Mouse (Mus musculus) embryonic facial prominence, embryonic 12.5 days (tissue): ENCODE data around the gene Rnf38. TPM values are rescaled to one million over a fixed set of nuclear protein-coding genes. Genes with fewer than 3 reads are reported as not detected.
A peak's percentile ranks its signal among the peaks of the same experiment; 100 is the strongest.

Source experiments
- ATAC-seq: fragments of 200-750 bp; cut with Nextera tagmentation; 2 replicates; pipeline ENCODE4 v1.8.0; 2017; ENCODE audit not compliant: insufficient number of reproducible peaks, insufficient read depth, low FRiP score, low TSS enrichment
- H3K27ac ChIP-seq: fragments of 300-500 bp; sonication (generic); 2 replicates; pipeline ENCODE4 v1.5.1; 2016; ENCODE audit warnings: mild to moderate bottlenecking
- H3K27me3 ChIP-seq: fragments of 300-500 bp; sonication (generic); 2 replicates; pipeline ENCODE4 v1.6.1; 2016; ENCODE audit warnings: mild to moderate bottlenecking, moderate library complexity
- H3K36me3 ChIP-seq: fragments of 300-500 bp; sonication (generic); 2 replicates; pipeline ENCODE4 v1.6.1; 2016; ENCODE audit warnings: mild to moderate bottlenecking
- H3K4me1 ChIP-seq: fragments of 300-500 bp; sonication (generic); 2 replicates; pipeline ENCODE4 v1.6.1; 2016
- H3K4me2 ChIP-seq: fragments of 300-500 bp; sonication (generic); replicated peaks from 2 replicates; pipeline ENCODE4 v1.6.1; 2016; ENCODE audit warnings: mild to moderate bottlenecking, moderate library complexity
- H3K4me3 ChIP-seq: fragments of 300-500 bp; sonication (generic); 2 replicates; pipeline ENCODE4 v1.5.1; 2016; ENCODE audit warnings: mild to moderate bottlenecking
- H3K9ac ChIP-seq: fragments of 300-500 bp; sonication (generic); 2 replicates; pipeline ENCODE4 v1.6.1; 2016; ENCODE audit warnings: mild to moderate bottlenecking, moderate library complexity
- H3K9me3 ChIP-seq: fragments of 300-500 bp; sonication (generic); 2 replicates; pipeline ENCODE4 v1.6.1; 2016; ENCODE audit warnings: mild to moderate bottlenecking, moderate library complexity
- WGBS: fragments of 180-500 bp; shearing (Covaris S2); methylation state at CpG from one replicate; pipeline ENCODE4 v1.1.7; 2016; 5-methylcytosine and 5-hydroxymethylcytosine counted together
- polyA plus RNA-seq: library from polyadenylated mRNA; unstranded; fragments of >200 nt; fragmentation: Nextera tagmentation; extraction: Ambion mirVana; gene quantifications from 2 replicates; pipeline ENCODE4 v1.2.1, GENCODE M21; 2016

Gene Rnf38
- polyA plus RNA-seq, 1 experiment from 2014 or later: 33.3 TPM

GRCm38 (mm10) chr4:44112741-44113140 lies 120.8 kb downstream of the Rnf38 start:
- no peak for ATAC-seq
- Histone ChIP-seq H3K27ac (no peak overlapping the region), H3K36me3 (no peaks in the 10 kb centered on the region), H3K9me3 (no peaks in the 10 kb centered on the region), H3K9ac (no peak overlapping the region), H3K4me3 (no peak overlapping the region), H3K4me2 (no peak overlapping the region), H3K27me3 (no peaks in the 10 kb centered on the region), H3K4me1 (peaks cover 23% of the 10 kb centered on the region)
- 26% methylated on average over 4 of the region's 4 CpGs for WGBS

- Histone ChIP-seq H3K4me1 (peaks cover 32% of the 10 kb centered on the region), H3K4me2 (no peak overlapping the region), H3K9ac (no peak overlapping the region), H3K27me3 (no peaks in the 10 kb centered on the region), H3K9me3 (no peaks in the 10 kb centered on the region), H3K27ac (no peak overlapping the region), H3K36me3 (no peaks in the 10 kb centered on the region), H3K4me3 (no peak overlapping the region)
- WGBS: 81% methylated on average over 7 of the region's 7 CpGs
- ATAC-seq: no peak
These were observed 122.8 kb downstream of the Rnf38 start for GRCm38 (mm10) chr4:44110771-44111170.

- H3K9ac ChIP-seq: no peak overlapping the region
- H3K36me3 ChIP-seq: no peaks in the 10 kb centered on the region
- no peaks in the 10 kb centered on the region for H3K9me3 ChIP-seq
- H3K4me2 ChIP-seq: no peak overlapping the region
- ATAC-seq: no peak
- 87% methylated on average over 6 of the region's 6 CpGs for WGBS
- no peak overlapping the region for H3K27ac ChIP-seq
- H3K27me3 ChIP-seq: no peaks in the 10 kb centered on the region
- H3K4me3 ChIP-seq: no peak overlapping the region
- H3K4me1 ChIP-seq: peaks cover 39% of the 10 kb centered on the region
These were observed 125.3 kb downstream of the Rnf38 start for GRCm38 (mm10) chr4:44108297-44108696.

- WGBS: 26% methylated on average over 6 of the region's 6 CpGs
- H3K27ac ChIP-seq: no peak overlapping the region
- no peaks in the 10 kb centered on the region for H3K9me3 ChIP-seq
- 0 out of 2 replicates have a peak overlapping the region, but pooled peaks have one; percentile 42 for H3K4me2 ChIP-seq
- H3K4me3 ChIP-seq: no peak overlapping the region
- no peaks in the 10 kb centered on the region for H3K27me3 ChIP-seq
- no peak overlapping the region for H3K9ac ChIP-seq
- peaks cover 30% of the 10 kb centered on the region for H3K4me1 ChIP-seq
- ATAC-seq: no peak
- no peaks in the 10 kb centered on the region for H3K36me3 ChIP-seq
These were observed 126.2 kb downstream of the Rnf38 start for GRCm38 (mm10) chr4:44107339-44107738.

GRCm38 (mm10) chr4:44106297-44106821 lies 127.2 kb downstream of the Rnf38 start:
- WGBS: 23% methylated on average over 18 of the region's 18 CpGs
- peaks cover 29% of the 10 kb centered on the region for H3K4me1 ChIP-seq
- no peak overlapping the region; the same call in 1 of the 2 replicates for H3K9ac ChIP-seq

GRCm38 (mm10) chr4:44104195-44104917 lies 129.2 kb downstream of the Rnf38 start:
- Histone ChIP-seq H3K9me3 (no peaks in the 10 kb centered on the region), H3K9ac (no peak overlapping the region), H3K4me2 (no peak overlapping the region), H3K27ac (peak overlapping the region; percentile 41; the same call in 1 of the 2 replicates), H3K4me3 (no peak overlapping the region), H3K27me3 (no peaks in the 10 kb centered on the region), H3K36me3 (no peaks in the 10 kb centered on the region), H3K4me1 (peaks cover 29% of the 10 kb centered on the region)
- ATAC-seq: no peak
- 26% methylated on average over 8 of the region's 8 CpGs for WGBS

More at GRCm38 (mm10) chr4:44106297-44106821, 127.2 kb downstream of the Rnf38 start:
- Histone ChIP-seq H3K9me3 (no peaks in the 10 kb centered on the region), H3K4me2 (peak overlapping the region; percentile 42), H3K27me3 (no peaks in the 10 kb centered on the region), H3K36me3 (no peaks in the 10 kb centered on the region), H3K4me3 (peak overlapping the region; percentile 21), H3K27ac (0 out of 2 replicates have a peak overlapping the region, but pooled peaks have one; percentile 25)
- ATAC-seq: peak; percentile 44; the same call in 1 of the 2 replicates

- peaks cover 29% of the 10 kb centered on the region for H3K4me1 ChIP-seq
- ATAC-seq: no peak
- 0 out of 2 replicates have a peak overlapping the region, but pooled peaks have one; percentile 41 for H3K27ac ChIP-seq
- no peak overlapping the region for H3K9ac ChIP-seq
- 83% methylated on average over 8 of the region's 8 CpGs for WGBS
- no peak overlapping the region for H3K4me3 ChIP-seq
- H3K4me2 ChIP-seq: no peak overlapping the region
- H3K36me3 ChIP-seq: no peaks in the 10 kb centered on the region
- H3K27me3 ChIP-seq: no peaks in the 10 kb centered on the region
- H3K9me3 ChIP-seq: no peaks in the 10 kb centered on the region
These were observed 130.0 kb downstream of the Rnf38 start for GRCm38 (mm10) chr4:44103620-44104019.

GRCm38 (mm10) chr4:44097576-44098335 lies 135.8 kb downstream of the Rnf38 start:
- Histone ChIP-seq H3K4me2 (no peak overlapping the region), H3K4me3 (no peak overlapping the region), H3K27me3 (no peaks in the 10 kb centered on the region), H3K9ac (no peak overlapping the region), H3K9me3 (no peaks in the 10 kb centered on the region), H3K27ac (no peak overlapping the region), H3K36me3 (no peaks in the 10 kb centered on the region), H3K4me1 (peaks cover 5% of the 10 kb centered on the region; the same call in 1 of the 2 replicates)
- ATAC-seq: no peak
- 35% methylated on average over 11 of the region's 11 CpGs for WGBS

- 74% methylated on average over 4 of the region's 4 CpGs for WGBS
- Histone ChIP-seq H3K4me3 (no peak overlapping the region), H3K4me2 (no peak overlapping the region), H3K36me3 (no peaks in the 10 kb centered on the region), H3K9ac (no peak overlapping the region), H3K27ac (no peak overlapping the region), H3K4me1 (peaks cover 5% of the 10 kb centered on the region; the same call in 1 of the 2 replicates), H3K27me3 (no peaks in the 10 kb centered on the region), H3K9me3 (no peaks in the 10 kb centered on the region)
- no peak for ATAC-seq
These were observed 139.1 kb downstream of the Rnf38 start for GRCm38 (mm10) chr4:44094475-44094874.

- no peak overlapping the region for H3K4me2 ChIP-seq
- H3K36me3 ChIP-seq: no peaks in the 10 kb centered on the region
- no peaks in the 10 kb centered on the region for H3K9me3 ChIP-seq
- no peaks in the 10 kb centered on the region for H3K4me1 ChIP-seq
- no peak for ATAC-seq
- no peak overlapping the region for H3K27ac ChIP-seq
- 71% methylated on average over 9 of the region's 11 CpGs for WGBS
- no peak overlapping the region for H3K9ac ChIP-seq
- no peak overlapping the region for H3K4me3 ChIP-seq
- H3K27me3 ChIP-seq: no peaks in the 10 kb centered on the region
These were observed 141.2 kb downstream of the Rnf38 start for GRCm38 (mm10) chr4:44092359-44092758.

- no peak for ATAC-seq
These were observed 148.0 kb downstream of the Rnf38 start for GRCm38 (mm10) chr4:44085566-44085965.

More at GRCm38 (mm10) chr4:44085566-44085965, 148.0 kb downstream of the Rnf38 start:
- peaks cover 8% of the 10 kb centered on the region for H3K4me1 ChIP-seq
- WGBS: 88% methylated on average over 3 of the region's 3 CpGs
- no peak overlapping the region for H3K9ac ChIP-seq
- H3K9me3 ChIP-seq: no peaks in the 10 kb centered on the region
- no peaks in the 10 kb centered on the region for H3K27me3 ChIP-seq
- H3K36me3 ChIP-seq: no peaks in the 10 kb centered on the region
- H3K4me3 ChIP-seq: no peak overlapping the region
- H3K27ac ChIP-seq: no peak overlapping the region
- H3K4me2 ChIP-seq: no peak overlapping the region
